Mouse (Mus musculus) CH12.LX (cell line): ENCODE results near the gene Rdx. TPM values are rescaled to one million over a fixed set of nuclear protein-coding genes. Genes with fewer than 3 reads are reported as not detected.

ENCODE experiments used
- DNase-seq: peaks from one replicate; pipeline ENCODE4 v3.0.0-alpha.2; 2013; ENCODE audit errors: extremely low read depth
- H3K27ac ChIP-seq: 2 replicates; pipeline ENCODE4 v1.5.1; 2012; ENCODE audit warnings: low read depth, mild to moderate bottlenecking, control low read depth, moderate library complexity; ENCODE audit not compliant: insufficient read depth
- H3K27me3 ChIP-seq: replicated peaks from 2 replicates; pipeline ENCODE3; 2012; ENCODE audit warnings: inconsistent platforms
- H3K36me3 ChIP-seq, 2 experiments: replicated peaks in 1 of 2; 2 replicates each; pipeline versions ENCODE3 to v1.6.1; 2012; ENCODE audit warnings: inconsistent platforms in 1 of 2, low read length in 1 of 2, mild to moderate bottlenecking in 1 of 2, mixed read lengths in 1 of 2, moderate library complexity in 1 of 2; ENCODE audit not compliant: control insufficient read depth in 1 of 2, insufficient read depth in 1 of 2
- H3K4me1 ChIP-seq, 2 experiments: 2 replicates each; pipeline ENCODE4 v1.6.1; 2012; ENCODE audit warnings: inconsistent platforms in 1 of 2, moderate library complexity in 1 of 2; ENCODE audit not compliant: insufficient read depth in 2 of 2, control insufficient read depth in 1 of 2
- H3K4me2 ChIP-seq: 2 replicates; pipeline ENCODE4 v1.6.1; 2012; ENCODE audit warnings: low read depth, mild to moderate bottlenecking, control low read depth; ENCODE audit not compliant: poor library complexity, insufficient read depth, severe bottlenecking
- H3K4me3 ChIP-seq, 3 experiments: fragments of 150-350 bp in 1 of 3; sonication (generic) in 1 of 3; replicated peaks in 1 of 3; 2 replicates each; pipeline versions ENCODE3 to v1.5.1; 2011 to 2012; ENCODE audit warnings: low read depth in 2 of 3, low read length in 2 of 3, mild to moderate bottlenecking in 2 of 3, moderate library complexity in 2 of 3, control low read depth in 1 of 3, improper control_type of control experiment in 1 of 3, inconsistent platforms in 1 of 3, mixed read lengths in 1 of 3; ENCODE audit not compliant: poor library complexity in 1 of 3
- H3K79me2 ChIP-seq: replicated peaks from 2 replicates; pipeline ENCODE4 v1.6.1; 2012; ENCODE audit warnings: mild to moderate bottlenecking, moderate library complexity; ENCODE audit not compliant: control insufficient read depth, poor library complexity, insufficient read depth, severe bottlenecking; ENCODE audit errors: extremely low read depth
- H3K9ac ChIP-seq: 2 replicates; pipeline ENCODE4 v1.6.1; 2012; ENCODE audit warnings: low read depth, mild to moderate bottlenecking, control low read depth, moderate library complexity; ENCODE audit not compliant: insufficient read depth
- H3K9me3 ChIP-seq: replicated peaks from 2 replicates; pipeline ENCODE3; 2012; ENCODE audit warnings: low read length, inconsistent platforms, mixed read lengths
- CHD2 ChIP-seq: IDR thresholded peaks from 2 replicates; pipeline ENCODE4 v1.6.1; 2011; ENCODE audit warnings: low read length, improper control_type of control experiment
- E2F4 ChIP-seq: IDR thresholded peaks from 2 replicates; pipeline ENCODE4 v1.6.1; 2011; ENCODE audit warnings: low read depth, low read length, improper control_type of control experiment; ENCODE audit not compliant: insufficient replicate concordance
- ELF1 ChIP-seq: IDR thresholded peaks from 2 replicates; pipeline ENCODE4 v1.6.1; 2014; ENCODE audit warnings: low read depth, mild to moderate bottlenecking, inconsistent platforms, low read length, improper control_type of control experiment
- JUND ChIP-seq: conservative IDR thresholded peaks from 2 replicates; pipeline ENCODE4 v1.6.1; 2011; ENCODE audit warnings: low read depth, low read length, improper control_type of control experiment
- MAFK ChIP-seq: IDR thresholded peaks from 2 replicates; pipeline ENCODE4 v1.6.1; 2011; ENCODE audit warnings: low read length, improper control_type of control experiment; ENCODE audit not compliant: insufficient replicate concordance
- NRF1 ChIP-seq: IDR thresholded peaks from 2 replicates; pipeline ENCODE4 v1.6.1; 2014; ENCODE audit warnings: low read depth, mild to moderate bottlenecking, inconsistent platforms, low read length, improper control_type of control experiment, moderate library complexity
- PAX5 ChIP-seq: IDR thresholded peaks from 2 replicates; pipeline ENCODE4 v1.6.1; 2012; ENCODE audit warnings: low read length, inconsistent platforms, mixed read lengths
- RAD21 ChIP-seq: IDR thresholded peaks from 2 replicates; pipeline ENCODE4 v1.6.1; 2011; ENCODE audit warnings: low read depth, mild to moderate bottlenecking, low read length, improper control_type of control experiment, moderate library complexity
- RCOR1 ChIP-seq: conservative IDR thresholded peaks from 2 replicates; pipeline ENCODE4 v1.6.1; 2012; ENCODE audit warnings: low read depth, mild to moderate bottlenecking, inconsistent platforms, low read length, improper control_type of control experiment
- ZKSCAN1 ChIP-seq: IDR thresholded peaks from 2 replicates; pipeline ENCODE4 v1.6.1; 2012; ENCODE audit warnings: low read depth, inconsistent platforms, low read length, improper control_type of control experiment, borderline replicate concordance
- dilution Hi-C: fragments of 300-500 bp; cut with MboI; formaldehyde crosslinking; loops from 2 replicates; pipeline ENCODE4 v1.14.3; 2020; ENCODE audit warnings: low sequenced_read_pairs; ENCODE audit not compliant: extremely low pct_unique_long_range_greater_than_20kb, extremely low pct_ligation_motif_present
- in situ Hi-C: fragments of 300-500 bp; cut with MboI; formaldehyde crosslinking; loops from 3 replicates; pipeline ENCODE4 v1.14.3; 2019; ENCODE audit warnings: low sequenced_read_pairs, low pct_ligation_motif_present, low pct_unique_long_range_greater_than_20kb, mixed read lengths
- polyA plus RNA-seq: library from polyadenylated mRNA; unstranded; fragments of >175 nt; gene quantifications from 2 replicates; pipeline ENCODE4 v1.2.1, GENCODE M21; 2012; ENCODE audit warnings: low read depth; ENCODE audit not compliant: insufficient read length
- total RNA-seq, 2 experiments: library from RNA; depleted of rRNA; stranded (reverse); fragments of 300-350 nt in 1 of 2; fragments of >200 nt in 1 of 2; gene quantifications; 2 replicates each; pipeline ENCODE4 v1.2.3; 2012 to 2014

Rdx gene
- total and polyA plus RNA-seq, 3 experiments, result 86.1 to 157 (median 125) TPM

DNA sequence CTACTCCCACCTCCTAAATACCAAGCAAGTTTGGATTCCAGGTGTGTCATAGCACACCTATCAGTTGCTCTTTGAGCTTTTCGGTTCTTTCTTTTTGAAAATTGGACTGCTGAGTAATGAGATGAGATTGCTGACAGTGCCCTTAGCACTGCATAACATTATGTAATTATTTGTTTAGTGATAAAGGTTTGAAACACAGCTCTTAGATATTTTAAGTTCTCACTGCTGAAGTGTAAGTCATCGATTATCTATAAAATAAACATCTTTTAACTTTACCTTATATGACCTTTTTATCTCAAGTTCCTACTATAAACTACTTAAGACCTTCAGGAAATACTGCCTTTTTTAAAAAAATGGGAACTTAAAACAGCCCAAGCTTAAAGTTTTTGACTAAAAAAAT, 35.0 kb downstream of the Rdx start:
- Histone ChIP-seq H3K36me3 (peaks cover 34 to 74% of the 10 kb centered on the region in 2 experiments), H3K27me3 (no peaks in the 10 kb centered on the region), H3K79me2 (peaks cover 7% of the 10 kb centered on the region; the same call in 1 of the 2 replicates), H3K9me3 (no peaks in the 10 kb centered on the region), H3K4me2 (no peak overlapping the region), H3K27ac (no peak overlapping the region), H3K4me1 (peaks cover 7 to 18% of the 10 kb centered on the region in 2 experiments; a peak in 3 of 4 replicates), H3K9ac (no peak overlapping the region), H3K4me3 (no peak overlapping the region)
- dilution Hi-C loops, result no loop called here
- in situ Hi-C loops, result no loop called here
- no peak for DNase-seq
- TF ChIP-seq ELF1 (no peak), RCOR1 (no peak)

DNA sequence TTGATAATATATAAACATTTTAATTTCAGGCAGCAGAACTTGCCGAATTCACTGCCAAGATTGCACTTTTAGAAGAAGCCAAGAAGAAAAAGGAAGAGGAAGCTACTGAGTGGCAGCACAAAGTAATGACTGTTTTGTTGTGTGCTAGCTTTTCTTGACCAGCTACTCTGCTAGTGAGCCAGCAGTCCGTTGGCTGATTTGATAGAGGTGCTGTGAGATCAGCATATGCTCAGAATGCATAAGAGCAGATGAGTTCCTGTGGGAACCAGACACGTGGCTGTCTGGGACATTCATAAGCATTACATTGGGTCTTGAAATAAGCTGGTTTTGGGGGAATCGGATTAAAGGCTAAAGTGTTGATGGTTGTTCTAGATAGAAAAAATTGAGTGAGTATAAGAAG, 35.4 kb downstream of the Rdx start:
- no peak for DNase-seq
- peaks cover 37 to 75% of the 10 kb centered on the region in 2 experiments for H3K36me3 ChIP-seq

DNA sequence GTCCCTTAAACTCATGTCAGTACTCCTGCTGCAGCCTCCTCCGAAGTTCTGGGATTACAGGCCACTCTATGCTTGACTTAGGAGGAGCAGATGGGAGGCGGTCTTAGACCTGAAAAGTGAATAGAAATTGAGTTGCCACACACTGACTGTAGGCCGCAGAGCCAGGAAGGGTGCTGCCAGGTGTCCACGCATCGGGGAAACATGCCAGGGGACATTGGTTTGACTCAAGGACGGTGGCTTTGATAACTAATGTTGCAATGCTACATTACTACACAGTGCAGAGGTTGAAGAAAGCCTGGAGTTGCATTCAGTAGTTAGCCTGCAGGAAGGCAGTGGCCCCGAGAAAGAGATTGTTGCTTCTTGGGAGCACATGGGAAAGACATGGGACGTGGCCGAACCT, 44.8 kb downstream of the Rdx start:
- Histone ChIP-seq H3K27ac (no peak overlapping the region), H3K9ac (no peak overlapping the region), H3K4me2 (no peak overlapping the region), H3K79me2 (no peaks in the 10 kb centered on the region; the same call in 1 of the 2 replicates), H3K27me3 (no peaks in the 10 kb centered on the region), H3K4me1 (0 out of 4 replicates have a peak, but pooled peaks cover 0 to 3% of the 10 kb centered on the region in 2 experiments), H3K9me3 (no peaks in the 10 kb centered on the region), H3K36me3 (peaks cover 20 to 51% of the 10 kb centered on the region in 2 experiments), H3K4me3 (no peak overlapping the region)
- in situ Hi-C loops (loop anchor here (10.0 kb wide), 1 partner anchor 273 kb away; no protein-coding TSS in a partner anchor), dilution Hi-C loops (no loop called here)
- DNase-seq, result no peak
- no peak for TF ChIP-seq PAX5
- TF ChIP-seq JUND, result no peak
- no peak for TF ChIP-seq CHD2
- no peak for TF ChIP-seq NRF1
- TF ChIP-seq ZKSCAN1, result no peak

More for the DNA sequence above, 35.4 kb downstream of the Rdx start:
- peaks cover 7 to 14% of the 10 kb centered on the region in 2 experiments; a peak in 3 of 4 replicates for H3K4me1 ChIP-seq
- dilution Hi-C loops (no loop called here), in situ Hi-C loops (no loop called here)
- H3K79me2 ChIP-seq, result peaks cover 7% of the 10 kb centered on the region; the same call in 1 of the 2 replicates
- TF ChIP-seq RAD21 (no peak), MAFK (no peak), E2F4 (no peak)
- H3K27me3 ChIP-seq, result no peaks in the 10 kb centered on the region
- H3K4me2 ChIP-seq, result no peak overlapping the region
- H3K27ac ChIP-seq, result no peak overlapping the region
- H3K4me3 ChIP-seq, result no peak overlapping the region
- no peaks in the 10 kb centered on the region for H3K9me3 ChIP-seq
- H3K9ac ChIP-seq, result no peak overlapping the region
